Mouse (Mus musculus) A20 (cell line): ENCODE results near the gene Uhrf1bp1.

Source experiments
- DNase-seq: peaks from one replicate; pipeline ENCODE4 v3.0.0-alpha.2; 2011; ENCODE audit warnings: low read depth, low spot score

Gene Uhrf1bp1

DNA sequence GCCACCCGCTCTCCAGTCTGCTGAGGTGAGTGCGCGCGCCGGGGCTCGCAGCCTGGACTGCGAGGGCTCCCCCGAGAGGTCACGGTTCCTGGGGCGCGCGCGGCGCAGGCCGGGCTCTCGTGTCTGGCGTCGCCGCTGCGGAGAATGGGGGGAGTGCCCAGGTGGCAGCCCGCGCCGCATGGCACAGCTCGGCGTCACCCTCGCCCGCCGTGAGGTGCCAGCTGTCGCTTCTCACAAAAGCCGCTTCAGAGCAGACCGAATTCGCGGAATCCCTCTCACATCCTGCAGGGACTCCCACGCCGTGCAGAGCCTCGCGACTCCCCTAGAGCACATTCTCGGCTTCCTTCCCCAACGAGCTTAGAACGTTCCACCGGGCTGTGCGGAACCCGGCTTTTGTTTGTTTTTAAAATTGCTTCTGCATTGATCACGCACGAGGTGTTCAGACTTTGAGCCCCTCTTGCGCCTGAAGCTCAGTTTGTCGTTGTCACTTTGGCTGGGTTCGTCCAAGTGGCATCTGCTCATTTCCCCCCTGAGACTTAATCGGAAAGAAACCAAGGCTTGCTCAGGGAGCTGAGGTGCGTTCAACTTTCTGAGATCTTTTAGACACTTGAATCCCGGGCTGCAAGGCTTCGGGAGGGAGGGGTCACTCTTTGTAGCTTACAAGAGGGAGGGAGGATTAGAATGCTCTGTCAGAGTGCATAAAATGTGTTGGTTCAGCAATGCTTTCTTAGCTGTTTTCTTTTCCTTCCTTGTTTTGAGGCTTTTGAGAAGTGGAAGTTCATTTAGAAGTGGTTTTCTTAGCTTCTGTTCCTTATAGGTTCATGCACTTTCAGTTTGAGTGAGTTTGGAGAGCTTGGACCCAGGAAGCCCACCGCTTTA lies 53.6 kb downstream of the Uhrf1bp1 start, which contains the start of gene Taf11:
TSS of gene Taf11 (minus strand) at position 223 of the 879 bp plus-strand sequence.
- no peak for DNase-seq

DNA sequence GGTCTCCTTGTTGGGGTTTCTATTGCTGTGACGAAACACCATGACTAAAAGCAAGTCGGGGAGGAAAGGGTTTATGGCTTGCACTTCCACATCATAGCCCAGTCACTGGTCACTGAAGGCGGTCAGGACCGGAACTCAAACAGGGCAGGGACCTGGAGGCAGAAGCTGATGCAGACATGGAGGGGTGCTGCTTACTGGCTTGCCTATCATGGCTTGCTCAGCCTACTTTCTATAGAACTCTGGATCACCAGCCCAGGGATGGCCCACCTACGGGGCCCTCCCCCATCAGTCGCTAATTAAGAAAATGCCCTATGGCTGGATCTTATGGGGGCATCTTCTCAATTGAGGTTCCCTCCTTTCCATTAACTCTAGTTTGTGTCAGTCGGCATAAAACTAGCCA lies 55.1 kb downstream of the Uhrf1bp1 start:
- DNase-seq: no peak

DNA sequence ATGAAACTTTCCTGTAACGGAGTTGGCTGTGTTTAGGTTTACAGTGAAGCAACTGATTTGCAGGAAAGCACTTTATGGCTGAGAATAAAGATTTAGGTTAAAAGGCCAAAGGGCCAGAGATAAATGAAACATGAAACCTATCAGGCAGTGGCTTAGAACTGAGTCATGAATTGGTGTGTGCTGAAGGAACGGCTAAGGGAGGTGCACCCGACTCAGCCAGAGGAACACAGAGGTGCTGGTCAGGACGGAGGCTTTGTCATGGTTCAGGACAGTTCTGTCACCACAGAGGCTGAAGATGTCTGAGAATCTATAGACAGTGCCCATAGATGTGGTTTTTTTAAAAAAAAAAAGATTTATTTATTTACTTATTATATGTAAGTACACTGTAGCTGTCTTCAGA lies 58.5 kb downstream of the Uhrf1bp1 start:
- no peak for DNase-seq

DNA sequence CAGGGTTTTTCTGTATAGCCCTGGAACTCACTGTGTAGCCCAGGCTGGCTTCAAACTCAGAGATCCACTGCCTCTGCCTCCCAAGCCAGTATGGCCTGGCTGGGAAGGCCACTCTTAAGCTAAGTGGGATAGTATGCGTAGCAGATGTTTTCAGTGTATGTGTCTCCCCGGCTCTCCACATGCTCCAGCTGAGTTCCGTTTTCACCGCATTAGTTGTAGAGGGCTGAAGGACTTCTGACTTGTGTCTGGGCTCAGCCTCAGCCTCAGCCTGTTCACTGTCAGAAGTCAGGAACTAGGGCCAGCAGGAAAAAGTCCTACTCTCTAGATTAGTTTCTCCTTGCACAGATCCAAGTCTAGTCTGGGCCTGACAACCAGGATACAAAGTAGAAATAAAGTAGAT lies 60.1 kb downstream of the Uhrf1bp1 start:
- no peak for DNase-seq

DNA sequence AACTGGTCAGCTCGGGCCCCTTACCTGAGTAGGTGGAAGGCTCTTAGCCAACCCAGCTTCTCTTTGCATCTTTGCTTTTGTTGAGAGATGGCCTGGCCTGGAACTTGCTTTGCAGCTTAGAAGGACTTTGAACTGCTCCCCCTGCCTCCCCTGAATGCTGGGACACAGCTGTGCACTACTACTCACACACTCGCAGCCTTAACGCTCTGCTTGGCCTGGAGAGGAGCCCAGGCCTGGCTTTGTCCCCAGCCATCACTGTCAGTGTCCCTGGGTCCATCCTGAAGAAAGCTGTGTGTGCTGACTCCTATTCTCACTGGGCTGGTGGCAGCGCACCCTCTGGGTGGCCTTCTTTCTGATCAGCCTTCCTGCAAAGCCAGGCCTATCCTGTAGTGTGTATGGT lies 64.4 kb downstream of the Uhrf1bp1 start:
- no peak for DNase-seq

DNA sequence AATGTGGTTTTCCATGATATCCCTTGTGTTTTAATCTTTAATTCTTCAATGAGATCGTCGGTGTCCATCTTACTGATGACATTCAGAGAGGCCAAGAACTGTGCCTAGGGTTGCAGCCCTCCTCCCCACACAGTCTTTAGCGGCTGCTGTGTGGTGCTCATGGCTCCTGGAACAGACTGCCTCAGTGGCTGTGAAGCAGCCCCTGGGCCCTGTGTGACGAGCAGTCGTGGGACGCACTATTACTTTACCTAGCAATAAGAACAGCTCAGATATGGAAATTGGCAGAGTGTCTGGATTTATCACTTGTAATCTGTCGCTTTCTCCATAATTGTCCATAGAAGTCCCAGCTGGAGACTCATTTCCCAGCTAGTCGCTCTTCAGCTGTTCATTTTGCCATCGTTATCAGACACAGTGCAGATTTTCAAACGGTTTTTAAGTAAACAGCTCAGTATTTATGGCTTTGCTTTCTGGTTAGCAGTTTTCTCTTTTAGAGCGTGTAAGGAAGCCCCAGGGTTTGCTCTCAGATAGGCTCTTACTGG lies 66.0 kb downstream of the Uhrf1bp1 start:
- DNase-seq: no peak

DNA sequence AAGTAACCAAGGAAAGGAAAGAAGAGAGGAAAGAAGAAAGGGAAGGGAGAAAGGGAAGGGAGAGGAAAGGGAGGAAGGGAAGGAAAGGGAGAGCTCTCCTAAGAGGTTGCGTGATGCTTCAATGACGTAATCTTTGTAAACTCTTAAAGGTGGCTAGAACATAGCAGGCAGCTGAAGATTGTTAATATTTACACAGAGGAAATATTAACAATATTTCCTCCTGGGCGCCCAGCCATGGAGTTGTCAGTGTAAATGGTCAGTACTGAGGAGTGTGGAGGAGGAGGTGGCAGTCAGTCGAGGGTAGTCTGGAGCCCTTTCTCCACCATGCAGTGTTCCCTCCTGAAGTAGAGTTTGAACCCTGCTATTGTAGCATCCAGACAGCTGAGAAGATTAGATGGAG lies 68.8 kb downstream of the Uhrf1bp1 start:
- no peak for DNase-seq

DNA sequence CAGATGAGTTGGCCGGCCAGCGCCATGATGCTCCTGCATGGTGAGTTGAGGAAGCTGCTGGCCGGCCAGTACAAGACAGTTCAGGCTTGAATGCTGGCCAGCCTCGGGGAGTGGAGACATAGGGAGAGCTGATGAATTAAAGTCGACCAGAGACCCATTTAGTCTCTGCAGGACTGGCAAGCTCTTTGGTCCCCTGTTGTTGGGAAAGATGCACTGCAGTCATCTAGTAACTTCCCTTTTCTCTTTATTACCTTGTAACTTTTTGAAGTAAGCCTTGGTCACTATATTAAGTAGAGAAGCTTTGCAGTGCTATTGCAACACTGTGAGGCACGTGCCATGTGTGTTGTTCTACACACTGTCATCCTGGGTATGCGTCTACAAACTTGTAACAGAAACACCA lies 69.3 kb downstream of the Uhrf1bp1 start:
- DNase-seq: peak; percentile 12

DNA sequence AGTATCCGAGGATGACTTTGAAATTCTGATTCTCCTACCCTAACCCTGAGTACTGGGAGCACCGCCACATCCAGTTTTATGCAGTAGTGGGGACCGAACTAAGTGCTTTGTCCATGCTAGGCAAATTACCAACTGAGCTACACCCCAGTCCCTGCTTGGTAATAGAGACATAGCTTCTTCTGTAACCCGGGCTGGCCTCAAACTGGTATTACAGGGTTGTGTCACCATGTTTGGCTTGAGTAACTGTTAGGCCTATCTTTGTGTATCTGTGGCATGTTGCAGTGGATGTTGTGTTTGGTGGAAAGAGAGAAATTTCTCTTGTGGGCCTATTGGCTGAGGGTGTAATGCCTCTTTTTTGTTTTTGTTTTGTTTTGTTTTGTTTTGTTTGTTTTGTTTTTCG lies 74.0 kb downstream of the Uhrf1bp1 start:
- DNase-seq: no peak

DNA sequence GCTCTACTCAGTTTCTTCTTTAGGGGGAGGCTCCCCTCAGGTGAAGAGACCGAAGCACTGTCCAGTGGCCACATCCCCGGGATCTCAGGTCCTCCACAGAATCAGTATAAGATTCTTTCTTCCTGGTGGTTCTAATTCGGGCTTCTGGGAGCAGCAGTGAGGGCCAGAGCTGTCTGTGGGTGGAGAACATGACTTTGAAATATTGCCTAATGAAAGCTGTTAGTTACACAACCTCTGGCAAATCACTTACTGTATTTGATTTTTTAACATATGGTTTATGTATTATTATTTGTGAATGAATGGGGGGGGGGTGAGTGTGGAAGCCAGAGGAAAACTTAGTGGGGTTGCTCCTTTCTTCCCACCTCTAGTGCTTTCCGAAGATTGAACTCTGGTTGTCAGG lies 75.6 kb downstream of the Uhrf1bp1 start:
- DNase-seq: no peak

DNA sequence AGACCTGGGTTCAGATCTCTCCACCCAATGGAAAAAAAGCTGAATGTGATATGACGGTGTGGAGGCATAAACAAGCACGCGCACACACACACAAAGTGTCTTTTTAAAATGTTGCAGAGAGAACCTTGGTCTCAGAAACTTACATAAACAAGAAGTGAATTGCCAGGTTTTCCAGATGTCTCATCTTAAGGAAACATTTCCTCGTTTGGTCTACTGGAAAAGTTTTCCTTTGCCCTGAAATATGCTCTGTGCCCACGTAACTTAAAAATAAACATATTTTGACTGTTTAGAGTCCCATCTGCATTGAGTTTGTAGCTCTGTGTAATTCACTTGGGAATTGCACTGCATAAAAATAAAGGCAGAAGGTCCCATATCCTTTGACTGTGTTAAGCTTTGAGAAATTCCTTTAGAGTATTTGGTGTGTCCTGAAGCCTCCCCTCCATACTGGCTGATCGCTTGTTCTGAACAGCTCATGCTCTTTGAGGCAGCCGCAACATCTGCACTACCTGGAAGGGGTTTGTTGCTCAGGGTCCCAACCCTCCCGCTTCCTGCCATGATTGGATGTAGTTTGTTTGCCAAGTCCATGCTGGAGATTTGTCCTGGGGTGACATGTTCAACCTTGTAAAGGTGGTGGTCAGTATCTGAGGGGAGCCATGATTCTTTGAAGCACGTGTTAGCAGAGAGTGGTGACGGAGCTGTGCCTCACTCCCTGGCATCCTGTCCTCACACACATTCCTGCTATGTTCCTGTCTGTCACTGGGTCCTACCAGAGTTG lies 78.1 kb downstream of the Uhrf1bp1 start:
- DNase-seq: no peak

DNA sequence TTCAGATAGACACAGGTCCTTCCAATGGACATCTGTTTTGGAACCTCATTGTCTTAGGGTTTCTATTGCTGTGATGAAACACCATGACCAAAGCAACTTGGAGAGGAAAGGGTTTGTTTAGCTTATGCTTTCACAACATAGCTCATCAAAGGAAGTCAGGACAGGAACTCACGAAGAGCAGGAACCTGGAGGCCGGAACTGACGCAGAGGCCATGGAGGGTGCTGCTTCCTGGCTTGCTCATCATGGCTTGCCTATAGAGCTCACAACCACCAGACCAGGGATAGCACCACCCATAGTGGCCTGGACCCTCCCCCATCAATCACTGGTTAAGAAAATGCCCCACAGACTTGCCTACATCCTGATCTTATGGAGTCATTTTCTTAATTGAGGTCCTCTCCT lies 78.8 kb downstream of the Uhrf1bp1 start:
- no peak for DNase-seq

DNA sequence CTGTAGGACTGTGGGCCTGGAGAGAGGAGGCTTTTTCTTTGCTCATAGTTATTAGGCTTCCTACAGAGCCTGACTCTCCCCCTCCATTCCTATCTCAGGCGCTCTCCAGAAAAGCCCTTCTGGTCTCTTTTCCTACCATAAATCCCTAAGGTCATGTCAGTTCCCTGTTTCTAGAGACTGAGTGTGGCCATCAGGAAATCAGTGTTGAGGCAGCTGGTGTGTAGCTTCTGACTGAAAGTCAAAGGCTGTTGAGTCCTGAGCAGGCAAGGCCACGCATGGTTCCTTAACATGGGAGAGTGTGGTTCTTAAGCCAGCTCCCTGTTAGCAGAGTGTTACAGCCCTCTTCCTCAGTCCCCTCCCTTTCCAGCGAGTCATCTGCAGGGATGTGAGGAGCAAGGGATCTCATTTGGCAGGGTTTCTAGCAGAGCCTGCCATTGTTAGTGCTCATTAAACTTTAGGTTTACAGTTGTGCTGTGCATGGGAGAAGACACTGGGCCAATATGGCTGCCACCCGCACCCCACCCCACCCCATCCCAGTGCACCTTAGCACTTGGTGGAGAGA lies 80.9 kb downstream of the Uhrf1bp1 start:
- DNase-seq: no peak

DNA sequence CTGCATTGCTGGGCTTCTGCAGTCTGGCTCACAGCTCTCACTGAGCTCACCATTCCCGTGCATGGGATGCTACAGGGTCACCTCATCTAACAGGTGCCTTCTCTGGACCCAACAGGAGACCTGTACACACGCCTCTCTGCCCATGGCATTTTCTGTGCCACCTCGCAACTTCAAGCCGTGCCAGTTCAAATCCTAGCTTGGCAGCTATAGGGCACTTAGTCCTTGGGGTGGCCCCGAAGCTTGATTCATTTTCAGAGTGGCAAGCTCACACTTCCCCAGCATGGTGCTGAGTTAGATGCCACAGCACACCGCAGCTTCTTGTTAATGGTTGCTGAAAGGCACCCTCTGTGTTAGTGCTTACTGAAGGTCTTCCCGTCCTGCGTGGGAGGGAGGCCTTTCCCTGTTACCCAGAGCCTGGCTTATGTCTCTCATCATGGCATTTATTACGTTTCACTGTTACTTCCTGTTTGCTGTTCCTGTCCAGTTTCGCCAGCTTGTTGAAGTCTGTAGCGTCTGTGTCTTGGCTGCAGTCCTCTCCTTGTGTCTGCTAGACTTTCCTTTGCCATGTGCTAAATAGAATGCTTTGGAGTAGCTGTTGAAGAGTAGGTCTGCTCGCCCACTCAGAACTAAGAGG lies 82.0 kb downstream of the Uhrf1bp1 start:
- DNase-seq: no peak

DNA sequence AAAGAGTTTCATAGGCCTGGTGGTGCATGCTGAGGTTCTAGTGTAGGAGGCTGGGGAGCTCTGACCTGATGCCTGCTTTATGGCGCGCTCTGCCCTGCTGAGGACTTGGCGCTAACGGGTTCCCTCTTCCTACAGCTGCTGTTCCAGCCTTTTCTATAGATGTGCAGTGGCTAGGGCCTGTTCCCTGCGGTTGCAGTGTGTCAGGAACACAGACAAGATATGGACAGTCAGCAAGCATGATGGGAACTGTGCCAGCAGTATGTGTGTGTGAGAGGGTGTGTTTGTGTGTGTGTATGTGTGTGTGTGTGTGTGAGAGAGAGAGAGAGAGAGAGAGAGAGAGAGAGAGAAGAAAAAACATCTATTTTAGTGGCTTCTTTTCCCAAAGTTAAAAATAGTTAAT lies 82.8 kb downstream of the Uhrf1bp1 start:
- no peak for DNase-seq

DNA sequence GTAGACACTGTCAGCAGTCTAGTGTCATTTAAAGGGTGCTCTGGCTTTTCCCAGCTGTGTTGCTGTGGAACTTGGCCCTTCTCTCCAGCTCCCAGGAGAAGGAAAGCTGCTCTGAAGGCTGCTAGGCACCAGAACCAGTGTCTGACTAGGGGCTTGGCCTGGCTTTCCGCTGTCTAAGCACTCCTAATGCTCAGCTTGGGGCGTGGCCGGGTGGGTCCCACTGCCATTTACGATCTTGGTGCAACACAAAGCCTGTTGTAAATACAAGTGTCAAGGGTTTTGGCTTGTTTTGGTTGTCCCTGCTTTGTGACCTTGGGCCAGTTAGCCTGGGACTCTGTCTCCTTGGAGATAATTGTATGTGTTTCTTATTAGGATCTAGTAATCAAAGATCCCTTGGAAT lies 84.1 kb downstream of the Uhrf1bp1 start:
- DNase-seq: no peak

DNA sequence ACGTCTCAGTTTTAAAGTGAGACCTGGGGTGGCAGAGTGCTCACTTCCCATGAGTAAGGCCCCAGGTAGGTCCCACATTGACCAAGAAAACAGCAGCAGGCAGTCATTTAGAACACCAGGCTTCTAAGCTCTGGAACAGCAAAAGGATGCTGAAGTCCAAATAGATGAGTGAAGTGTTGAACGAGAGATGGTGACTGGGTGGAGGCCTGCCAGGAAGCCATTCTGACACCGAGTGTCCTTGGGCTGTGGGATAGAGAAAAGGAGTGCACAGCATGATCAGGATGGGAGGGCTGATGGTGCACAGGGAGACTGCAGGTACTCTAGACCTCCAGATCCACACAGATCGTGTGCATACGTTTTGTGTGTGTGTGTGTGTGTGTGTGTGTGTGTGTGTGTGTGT lies 84.9 kb downstream of the Uhrf1bp1 start:
- DNase-seq: no peak

DNA sequence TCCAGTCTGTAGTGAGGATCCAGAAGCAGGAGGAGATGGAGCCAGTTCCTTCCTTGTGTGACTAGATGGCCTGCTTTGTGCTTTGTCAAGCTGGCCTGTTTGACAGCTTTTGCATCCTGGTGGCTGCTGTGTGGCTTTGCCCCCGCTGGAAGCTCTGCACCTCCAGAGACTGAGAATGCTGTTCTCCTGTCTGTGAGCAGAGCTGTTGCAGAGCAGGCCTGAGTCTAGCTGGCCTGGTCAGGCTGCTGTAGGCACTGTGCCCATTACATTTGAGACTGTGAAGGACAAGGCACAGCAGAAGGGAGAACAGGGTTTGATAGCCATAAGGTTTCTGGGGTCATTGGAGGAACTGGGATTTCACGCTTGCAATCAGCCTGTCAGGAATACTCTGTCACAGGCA lies 85.5 kb downstream of the Uhrf1bp1 start:
- DNase-seq: no peak

DNA sequence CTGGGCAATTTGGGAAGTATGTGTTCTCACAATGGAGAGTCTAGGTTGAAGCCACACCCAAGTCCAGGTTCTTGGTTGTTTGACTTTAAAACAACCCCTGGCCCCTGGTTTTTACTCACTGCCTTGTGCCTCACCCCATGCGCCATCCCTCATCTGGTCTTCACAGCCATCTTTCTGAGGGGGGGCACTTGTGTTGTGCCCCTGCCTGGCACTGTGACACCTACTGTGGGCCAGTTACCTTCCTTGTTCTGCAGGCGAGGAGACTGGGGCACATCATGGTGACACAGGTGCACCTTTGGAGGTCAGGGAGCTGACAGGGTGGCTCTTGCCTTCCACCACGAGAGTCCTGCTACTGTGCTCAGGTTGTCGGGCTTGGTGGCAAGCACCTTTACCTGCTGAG lies 85.9 kb downstream of the Uhrf1bp1 start:
- no peak for DNase-seq

DNA sequence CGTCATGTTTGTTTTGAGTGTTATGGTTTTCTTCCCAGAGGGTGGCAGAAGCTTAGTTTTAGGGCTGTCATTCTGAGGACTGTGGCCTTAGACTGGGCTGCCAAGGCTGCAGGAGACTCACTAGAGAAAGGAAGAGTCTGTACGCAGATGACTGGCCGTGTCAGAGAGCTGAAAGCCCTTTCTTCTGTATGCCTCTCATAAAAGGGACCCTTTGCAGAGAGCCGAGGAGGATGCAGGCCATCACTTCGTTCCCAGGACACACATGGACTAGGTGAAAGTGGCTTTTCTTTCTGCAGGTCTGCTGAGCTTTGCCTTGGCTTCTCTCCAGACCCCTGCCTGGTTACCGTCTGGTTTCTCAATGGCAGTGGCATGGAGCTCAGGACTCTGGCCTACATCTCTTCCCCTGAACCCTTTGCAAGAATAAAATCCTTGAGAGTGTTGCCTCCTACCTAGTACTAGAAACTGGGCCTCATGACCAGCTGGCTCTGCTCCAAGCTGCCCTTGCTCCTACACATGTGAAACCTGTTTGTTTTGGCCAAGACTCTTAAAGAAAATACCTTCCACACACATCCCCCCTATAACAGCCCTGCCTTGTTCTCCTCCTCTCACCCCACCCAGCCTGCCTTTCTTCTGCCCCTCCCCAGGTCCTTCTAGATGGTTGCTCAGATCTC lies 89.4 kb downstream of the Uhrf1bp1 start:
- no peak for DNase-seq

DNA sequence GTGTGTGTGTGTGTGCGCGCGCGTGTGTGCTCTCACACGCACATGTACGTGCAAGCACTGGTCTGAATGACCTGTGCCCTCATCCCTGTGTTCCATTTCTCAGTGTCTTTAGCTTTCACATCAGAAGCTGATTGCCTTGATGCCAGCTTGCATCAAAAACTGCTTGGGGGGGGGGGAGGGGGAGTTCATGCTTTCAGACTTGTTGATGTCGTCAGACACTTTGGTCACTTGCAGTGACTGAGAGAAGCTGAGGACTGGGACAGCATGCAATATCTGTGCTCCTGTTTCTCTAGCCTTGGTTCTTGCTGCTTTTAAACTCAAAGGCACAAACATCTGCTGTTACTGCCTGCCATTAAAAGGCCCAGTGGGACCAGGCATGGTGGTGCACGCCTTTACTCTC lies 90.1 kb downstream of the Uhrf1bp1 start:
- no peak for DNase-seq
